Mouse (Mus musculus) large intestine, adult 2 months (tissue): ENCODE measurements around the gene B3gat3. TPM values are rescaled to one million over a fixed set of nuclear protein-coding genes. Genes with fewer than 3 reads are reported as not detected.

ENCODE experiments used
- DNase-seq: peaks from one replicate; pipeline ENCODE4 v3.0.0-alpha.2; 2012; ENCODE audit warnings: low read depth, low spot score
- WGBS: fragments of 180-500 bp; shearing (Covaris S2); methylation state at CpG from one replicate; pipeline ENCODE4 v1.1.7; 2018; 5-methylcytosine and 5-hydroxymethylcytosine counted together
- polyA plus RNA-seq: library from polyadenylated mRNA; depleted of rRNA; stranded (reverse); fragments of >200 nt; gene quantifications from 2 replicates; pipeline ENCODE4 v1.2.3, GENCODE M21; 2012

Gene B3gat3
- polyA plus RNA-seq, 1 experiment = 72.2 TPM

- DNase-seq = no peak
- WGBS = 77% methylated on average over 15 of the region's 15 CpGs
Observed at GRCm38 (mm10) chr19:8940526-8941133, 20.5 kb downstream of the B3gat3 start.

- 42% methylated on average over 10 of the region's 10 CpGs for WGBS
- DNase-seq = no peak
Observed at GRCm38 (mm10) chr19:8941136-8941514, 21.0 kb downstream of the B3gat3 start.

GRCm38 (mm10) chr19:8941515-8942217 lies 21.5 kb downstream of the B3gat3 start, which contains the start of gene Mta2:
Gene Mta2, plus strand, starts transcription at chr19:8941875.
- peak; percentile 83 for DNase-seq
- WGBS = under 1% methylated on average over 64 of the region's 64 CpGs

GRCm38 (mm10) chr19:8942276-8942964 lies 22.2 kb downstream of the B3gat3 start:
- no peak for DNase-seq
- WGBS = under 1% methylated on average over 46 of the region's 46 CpGs

GRCm38 (mm10) chr19:8943047-8943446 lies 22.9 kb downstream of the B3gat3 start:
- no peak for DNase-seq
- WGBS = 43% methylated on average over 2 of the region's 2 CpGs

GRCm38 (mm10) chr19:8944062-8944461 lies 23.9 kb downstream of the B3gat3 start:
- WGBS = 15% methylated on average over 5 of the region's 5 CpGs
- no peak for DNase-seq

- DNase-seq = no peak
- WGBS = 18% methylated on average over 5 of the region's 5 CpGs
Observed at GRCm38 (mm10) chr19:8944750-8945149, 24.6 kb downstream of the B3gat3 start.

GRCm38 (mm10) chr19:8945251-8945650 lies 25.1 kb downstream of the B3gat3 start:
- DNase-seq = no peak
- WGBS = 51% methylated on average over 6 of the region's 6 CpGs

- WGBS = 88% methylated on average over 7 of the region's 7 CpGs
- DNase-seq = no peak
Observed at GRCm38 (mm10) chr19:8946929-8947328, 26.8 kb downstream of the B3gat3 start.

- no peak for DNase-seq
- 88% methylated on average over 5 of the region's 5 CpGs for WGBS
Observed at GRCm38 (mm10) chr19:8950190-8950589, 30.0 kb downstream of the B3gat3 start.

- DNase-seq = no peak
- 86% methylated on average over 9 of the region's 9 CpGs for WGBS
Observed at GRCm38 (mm10) chr19:8952241-8952640, 32.1 kb downstream of the B3gat3 start.

- 2% methylated on average over 46 of the region's 46 CpGs for WGBS
- peak; percentile 92 for DNase-seq
Observed at GRCm38 (mm10) chr19:8953135-8954039, 33.2 kb downstream of the B3gat3 start, which contains the start of gene Tut1. Gene Tut1, plus strand, starts transcription at chr19:8953847.

- WGBS = 2% methylated on average over 9 of the region's 9 CpGs
- no peak for DNase-seq
Observed at GRCm38 (mm10) chr19:8954171-8954570, 34.0 kb downstream of the B3gat3 start.

GRCm38 (mm10) chr19:8962256-8962655 lies 42.1 kb downstream of the B3gat3 start:
- 73% methylated on average over 2 of the region's 2 CpGs for WGBS
- no peak for DNase-seq

GRCm38 (mm10) chr19:8965075-8965474 lies 44.9 kb downstream of the B3gat3 start:
- WGBS = 88% methylated on average over 11 of the region's 11 CpGs
- DNase-seq = no peak

GRCm38 (mm10) chr19:8965771-8966170 lies 45.6 kb downstream of the B3gat3 start:
- WGBS = 33% methylated on average over 8 of the region's 8 CpGs
- no peak for DNase-seq

- no peak for DNase-seq
- WGBS = 5% methylated on average over 5 of the region's 5 CpGs
Observed at GRCm38 (mm10) chr19:8966198-8966589, 46.0 kb downstream of the B3gat3 start.

- WGBS = under 1% methylated on average over 52 of the region's 52 CpGs
- peak; percentile 97 for DNase-seq
Observed at GRCm38 (mm10) chr19:8966590-8967372, 46.6 kb downstream of the B3gat3 start, which contains the start of gene Eef1g. Gene Eef1g, plus strand, starts transcription at chr19:8967041.

- under 1% methylated on average over 8 of the region's 8 CpGs for WGBS
- DNase-seq = no peak
Observed at GRCm38 (mm10) chr19:8967373-8967743, 47.2 kb downstream of the B3gat3 start.
